Mouse (Mus musculus) G1E (cell line): Measurements from ENCODE around the gene Chic2.

Experiments used
- CTCF ChIP-seq: IDR thresholded peaks from 2 replicates; pipeline ENCODE4 v1.5.1; 2012; ENCODE audit warnings: low read depth, low read length, inconsistent platforms, mixed read lengths
- GATA1 ChIP-seq: IDR thresholded peaks from 2 replicates; pipeline ENCODE4 v1.6.1; 2012; ENCODE audit warnings: borderline replicate concordance, low read length, inconsistent platforms, mixed read lengths
- GATA2 ChIP-seq: IDR thresholded peaks from 2 replicates; pipeline ENCODE4 v1.6.1; 2012; ENCODE audit warnings: low read depth, low read length, inconsistent platforms, borderline replicate concordance
- POLR2AphosphoS5 ChIP-seq: IDR thresholded peaks from 2 replicates; pipeline ENCODE4 v1.6.1; 2012; ENCODE audit warnings: low read depth, low read length, inconsistent platforms; ENCODE audit not compliant: insufficient replicate concordance
- TAL1 ChIP-seq: conservative IDR thresholded peaks from 2 replicates; pipeline ENCODE4 v1.6.1; 2012; ENCODE audit warnings: low read depth, low read length, inconsistent platforms, mixed read lengths

DNA sequence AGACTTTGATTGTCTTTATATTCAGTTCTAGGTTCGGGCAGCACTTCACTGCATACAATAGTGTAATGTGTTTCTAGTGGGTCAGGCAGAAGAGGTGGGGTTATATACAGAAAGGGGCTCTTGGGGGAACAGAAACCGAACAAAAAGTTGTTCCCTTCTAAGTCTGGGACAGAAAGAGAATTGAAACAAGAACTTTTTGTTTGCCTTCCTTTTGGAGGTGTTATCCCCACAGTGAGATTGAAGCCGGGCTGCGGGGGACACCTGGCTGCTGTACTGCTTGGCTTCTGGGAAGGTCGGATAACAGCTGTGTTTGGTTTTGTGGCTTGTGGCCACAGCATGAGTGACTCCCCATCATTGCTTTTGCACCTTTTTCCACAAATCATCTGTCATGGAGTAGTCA, 93.2 kb downstream of the Chic2 start:
- TF ChIP-seq CTCF (no peak), TAL1 (no peak), GATA1 (no peak), POLR2AphosphoS5 (no peak), GATA2 (no peak)
